Mouse (Mus musculus) cerebellum, postnatal 4 days (tissue): Measurements from ENCODE around the gene Mnat1.
"Not testable (repeated sequence)": the region's sequence is repeated elsewhere in the genome, so short reads cannot be mapped to it uniquely, and the experiment has no call there.

ENCODE experiments used
- DNase-seq, 2 experiments: peaks; one replicate each; pipeline ENCODE4 v3.0.0; 2022; ENCODE audit warnings: low spot score in 2 of 2, mixed read lengths in 1 of 2

Mnat1 gene

GRCm38 (mm10) chr12:73140732-73141131 lies 17.2 kb downstream of the Mnat1 start:
- no peak for DNase-seq

GRCm38 (mm10) chr12:73147236-73147635 lies 23.7 kb downstream of the Mnat1 start:
- no peak for DNase-seq

GRCm38 (mm10) chr12:73151038-73151437 lies 27.5 kb downstream of the Mnat1 start:
- DNase-seq, result not testable (repeated sequence)

- no peak for DNase-seq
Measured at GRCm38 (mm10) chr12:73154150-73154549, 30.6 kb downstream of the Mnat1 start.

GRCm38 (mm10) chr12:73160341-73160740 lies 36.8 kb downstream of the Mnat1 start:
- DNase-seq, result no peak

GRCm38 (mm10) chr12:73162408-73163181 lies 39.1 kb downstream of the Mnat1 start:
- no peak for DNase-seq

GRCm38 (mm10) chr12:73170794-73171193 lies 47.3 kb downstream of the Mnat1 start:
- no peak for DNase-seq

GRCm38 (mm10) chr12:73183896-73184295 lies 60.4 kb downstream of the Mnat1 start:
- no peak for DNase-seq

- no peak for DNase-seq
Measured at GRCm38 (mm10) chr12:73197363-73197762, 73.8 kb downstream of the Mnat1 start.

GRCm38 (mm10) chr12:73198451-73198850 lies 74.9 kb downstream of the Mnat1 start:
- DNase-seq, result no peak

GRCm38 (mm10) chr12:73199375-73199774 lies 75.9 kb downstream of the Mnat1 start:
- DNase-seq, result no peak

GRCm38 (mm10) chr12:73201587-73201986 lies 78.1 kb downstream of the Mnat1 start:
- DNase-seq, result no peak

GRCm38 (mm10) chr12:73205710-73206649 lies 82.5 kb downstream of the Mnat1 start:
- DNase-seq, result no peak

GRCm38 (mm10) chr12:73207008-73207407 lies 83.5 kb downstream of the Mnat1 start:
- DNase-seq, result no peak

- no peak for DNase-seq
Measured at GRCm38 (mm10) chr12:73207461-73207860, 83.9 kb downstream of the Mnat1 start.

GRCm38 (mm10) chr12:73208518-73208917 lies 85.0 kb downstream of the Mnat1 start:
- no peak for DNase-seq

GRCm38 (mm10) chr12:73209117-73209516 lies 85.6 kb downstream of the Mnat1 start:
- no peak for DNase-seq

- DNase-seq, result no peak
Measured at GRCm38 (mm10) chr12:73210454-73210853, 86.9 kb downstream of the Mnat1 start.

GRCm38 (mm10) chr12:73215773-73216172 lies 92.3 kb downstream of the Mnat1 start:
- no peak for DNase-seq

GRCm38 (mm10) chr12:73218632-73219031 lies 95.1 kb downstream of the Mnat1 start:
- no peak for DNase-seq

GRCm38 (mm10) chr12:73221235-73221634 lies 97.7 kb downstream of the Mnat1 start:
- DNase-seq, result no peak

GRCm38 (mm10) chr12:73223872-73224271 lies 100.4 kb downstream of the Mnat1 start:
- no peak for DNase-seq

GRCm38 (mm10) chr12:73228427-73228826 lies 104.9 kb downstream of the Mnat1 start:
- no peak for DNase-seq
